Mouse (Mus musculus) urinary bladder, postnatal 4 days (tissue): Measurements from ENCODE around the gene Gm11562.
"Not testable (repeated sequence)": the region's sequence is repeated elsewhere in the genome, so short reads cannot be mapped to it uniquely, and the experiment has no call there.

Source experiments
- DNase-seq, 2 experiments: peaks; one replicate each; pipeline ENCODE4 v3.0.0; 2021 to 2022; ENCODE audit warnings: low spot score in 2 of 2

The Gm11562 gene

GRCm38 (mm10) chr11:99620335-99620734 lies at the start of gene Gm11562:
Gm11562 (minus strand) TSS chr11:99620435.
- DNase-seq = no peak

DNA sequence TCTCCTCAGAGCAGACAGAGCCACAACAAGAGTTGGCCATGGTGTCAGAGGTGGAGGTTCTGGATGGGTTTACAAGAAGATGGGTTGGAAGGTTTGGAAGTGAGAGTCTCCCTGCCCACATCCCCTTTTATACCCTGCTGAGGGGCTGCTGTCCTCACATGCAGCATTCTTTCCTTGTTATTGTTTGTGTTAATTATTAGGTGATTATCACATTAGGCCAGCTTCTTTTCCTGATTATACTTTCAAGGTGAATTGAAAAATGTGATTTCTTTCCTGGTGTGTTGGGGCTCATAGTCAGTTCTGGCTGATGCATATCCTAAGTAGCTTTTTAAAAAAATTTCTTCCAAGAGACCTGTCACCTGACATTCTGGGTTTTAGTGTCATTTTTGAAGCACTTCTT lies 45.6 kb upstream of the Gm11562 start, which contains the start of gene Krtap4-6:
Gene Krtap4-6, minus strand, starts transcription at position 101 of the 400 bp plus-strand sequence.
- no peak for DNase-seq

- DNase-seq = no peak
Measured at GRCm38 (mm10) chr11:99662802-99663201, 42.6 kb upstream of the Gm11562 start.

DNA sequence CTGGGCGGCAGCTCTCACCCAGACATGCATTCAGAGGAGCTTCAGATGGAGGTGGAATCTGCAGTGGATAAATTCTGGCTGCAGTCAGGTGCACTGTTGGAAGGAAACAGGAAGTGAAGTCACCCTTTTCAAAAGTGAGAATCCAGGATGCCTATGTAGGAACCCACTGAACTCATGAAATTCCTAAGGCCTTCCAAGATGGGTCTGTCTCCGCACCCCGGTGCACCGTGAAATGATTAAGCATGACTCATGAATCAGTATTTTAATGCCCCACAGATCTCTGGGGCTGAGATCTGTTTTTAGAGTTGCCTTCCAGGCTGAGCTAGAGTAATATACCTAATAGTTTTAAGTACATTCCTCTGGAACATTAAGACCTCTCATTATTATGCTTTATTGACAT lies 39.0 kb upstream of the Gm11562 start:
- no peak for DNase-seq

DNA sequence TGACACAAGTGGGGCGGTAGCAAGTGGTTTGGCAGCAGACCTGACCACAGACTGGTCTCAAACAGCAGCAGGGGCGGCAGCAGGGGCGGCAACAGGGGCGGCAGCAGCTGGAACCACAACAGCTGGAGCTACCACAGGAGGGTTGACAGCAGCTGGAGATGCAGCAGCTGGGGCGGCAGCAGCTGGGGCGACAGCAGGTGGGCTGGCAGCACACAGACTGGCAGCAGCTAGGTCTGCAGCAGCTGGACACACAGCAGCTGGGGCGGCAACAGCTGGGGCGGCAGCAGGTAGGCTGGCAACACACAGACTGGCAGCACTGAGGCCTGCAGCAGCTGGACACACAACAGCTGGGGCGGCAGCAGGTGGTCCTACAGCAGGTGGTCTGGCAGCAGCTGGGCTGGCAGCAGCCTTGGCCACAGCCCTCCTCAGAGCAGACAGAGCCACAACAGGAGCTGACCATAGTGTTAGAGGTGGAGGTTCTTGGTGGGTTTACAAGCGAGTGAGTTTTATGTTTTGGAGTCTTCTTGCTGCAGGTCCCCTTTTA lies 38.3 kb upstream of the Gm11562 start, which contains the start of gene Gm11563:
Gene Gm11563, minus strand, starts transcription at position 494 of the 544 bp plus-strand sequence.
- DNase-seq = not testable (repeated sequence)

DNA sequence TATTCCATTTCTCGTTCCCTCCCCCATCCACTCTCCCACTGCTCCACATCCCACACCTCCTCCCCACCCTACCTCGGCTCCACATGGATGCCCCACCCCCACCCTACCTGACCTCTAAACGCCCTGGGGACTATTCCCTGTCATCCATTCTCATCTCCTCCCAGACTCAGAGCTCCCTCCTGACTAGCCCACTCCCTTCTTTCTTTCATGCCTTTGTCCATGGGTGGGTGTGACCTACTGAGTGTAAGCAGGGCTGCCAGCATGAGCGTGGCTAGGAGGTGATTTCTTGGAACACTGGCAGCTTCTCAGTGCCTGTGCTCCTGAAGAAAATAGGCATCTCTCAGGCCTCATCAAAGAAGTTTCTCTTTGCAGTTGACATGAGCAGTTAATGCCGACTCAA lies 36.8 kb upstream of the Gm11562 start:
- DNase-seq = no peak

GRCm38 (mm10) chr11:99650136-99650535 lies 29.9 kb upstream of the Gm11562 start, which contains the start of gene Gm11555:
Gm11555 (minus strand) TSS chr11:99650236.
- no peak for DNase-seq

- no peak for DNase-seq
Measured at GRCm38 (mm10) chr11:99646444-99646843, 26.2 kb upstream of the Gm11562 start.

DNA sequence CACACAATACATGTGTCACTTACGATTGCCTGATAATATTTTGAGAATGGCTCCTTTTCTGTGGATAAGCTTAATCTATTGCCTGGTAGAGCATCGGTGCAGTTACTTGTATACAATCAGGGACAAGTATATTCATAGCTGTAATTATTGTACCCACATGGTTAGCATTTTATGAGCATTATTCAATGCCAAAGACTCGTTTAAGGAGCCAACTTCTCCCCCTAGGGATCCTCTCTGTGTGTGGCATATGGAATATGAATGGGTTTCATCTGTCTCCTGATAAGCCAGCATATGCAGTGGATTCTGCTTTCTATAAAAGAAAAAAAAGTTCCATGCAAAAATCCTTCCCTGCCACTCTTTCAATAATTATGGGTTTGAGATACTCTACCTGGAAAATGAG lies 24.1 kb upstream of the Gm11562 start:
- DNase-seq = no peak

DNA sequence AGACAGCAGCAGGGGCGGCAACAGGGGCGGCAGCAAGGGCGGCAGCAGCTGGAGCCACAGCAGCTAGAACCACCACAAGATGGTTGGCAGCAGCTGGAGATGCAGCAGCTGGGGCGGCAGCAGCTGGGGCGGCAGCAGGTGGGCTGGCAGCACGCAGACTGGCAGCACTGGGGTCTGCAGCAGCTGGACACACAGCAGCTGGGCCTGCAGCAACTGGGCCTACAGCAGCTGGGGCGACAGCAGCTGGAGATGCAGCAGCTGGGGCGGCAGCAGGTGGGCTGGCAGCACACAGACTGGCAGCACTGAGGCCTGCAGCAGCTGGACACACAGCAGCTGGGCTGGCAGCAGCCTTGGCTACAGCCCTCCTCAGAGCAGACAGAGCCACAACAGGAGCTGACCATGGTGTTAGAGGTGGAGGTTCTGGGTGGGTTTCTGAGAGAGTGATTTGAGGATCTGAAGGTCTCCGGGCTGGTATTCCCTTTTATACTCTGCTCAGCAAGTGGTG lies 23.5 kb upstream of the Gm11562 start, which contains the start of gene Krtap4-7:
Gene Krtap4-7, minus strand, starts transcription at position 455 of the 505 bp plus-strand sequence.
- not testable (repeated sequence) for DNase-seq

GRCm38 (mm10) chr11:99640926-99641325 lies 20.7 kb upstream of the Gm11562 start:
- no peak for DNase-seq

DNA sequence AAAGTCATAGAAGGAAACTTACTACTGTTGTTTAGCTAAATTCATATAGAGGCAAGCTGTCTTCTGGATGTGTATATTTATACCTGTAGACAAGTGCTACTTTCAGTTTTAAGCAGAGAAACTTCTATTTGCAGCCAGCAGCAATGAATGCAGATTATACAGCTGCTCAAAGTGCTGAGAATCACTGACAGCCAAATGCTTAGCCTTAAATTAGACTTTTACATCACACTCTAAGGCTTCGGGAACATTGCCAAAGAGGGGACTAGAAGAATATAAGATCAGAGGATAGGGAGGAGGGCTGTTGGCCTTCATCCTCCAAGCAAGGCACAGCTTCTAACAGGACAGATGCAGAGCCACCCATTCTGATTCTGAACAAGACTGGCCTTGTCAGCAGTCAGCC lies 16.9 kb upstream of the Gm11562 start:
- no peak for DNase-seq

- no peak for DNase-seq
Measured at GRCm38 (mm10) chr11:99634653-99635134, 14.5 kb upstream of the Gm11562 start, which contains the start of gene Krtap4-2. Krtap4-2 (minus strand) TSS chr11:99635084.

DNA sequence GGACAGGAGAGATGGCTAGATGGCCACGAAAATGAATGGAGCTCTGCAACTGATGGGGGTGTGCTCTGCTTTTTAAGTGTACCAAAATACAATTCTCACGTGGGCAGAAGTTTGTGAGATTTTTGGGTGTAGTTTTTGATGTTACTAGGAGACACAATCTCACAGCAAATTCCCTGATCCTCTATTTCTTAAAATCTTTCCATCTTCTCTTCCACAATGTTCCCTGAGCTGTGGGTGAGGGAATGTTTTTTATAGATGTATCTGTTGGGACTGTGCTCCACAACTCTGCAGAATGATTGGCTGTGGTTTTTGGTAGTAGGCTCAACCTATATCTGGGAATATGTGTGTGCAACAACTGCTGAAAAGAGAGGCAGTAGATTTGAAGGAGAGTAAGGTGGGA lies 13.1 kb upstream of the Gm11562 start:
- DNase-seq = no peak

- no peak for DNase-seq
Measured at GRCm38 (mm10) chr11:99630890-99631289, 10.7 kb upstream of the Gm11562 start.

- no peak for DNase-seq
Measured at GRCm38 (mm10) chr11:99628138-99628537, 7.9 kb upstream of the Gm11562 start, which contains the start of gene Krtap4-1. Krtap4-1 (minus strand) TSS chr11:99628238.

DNA sequence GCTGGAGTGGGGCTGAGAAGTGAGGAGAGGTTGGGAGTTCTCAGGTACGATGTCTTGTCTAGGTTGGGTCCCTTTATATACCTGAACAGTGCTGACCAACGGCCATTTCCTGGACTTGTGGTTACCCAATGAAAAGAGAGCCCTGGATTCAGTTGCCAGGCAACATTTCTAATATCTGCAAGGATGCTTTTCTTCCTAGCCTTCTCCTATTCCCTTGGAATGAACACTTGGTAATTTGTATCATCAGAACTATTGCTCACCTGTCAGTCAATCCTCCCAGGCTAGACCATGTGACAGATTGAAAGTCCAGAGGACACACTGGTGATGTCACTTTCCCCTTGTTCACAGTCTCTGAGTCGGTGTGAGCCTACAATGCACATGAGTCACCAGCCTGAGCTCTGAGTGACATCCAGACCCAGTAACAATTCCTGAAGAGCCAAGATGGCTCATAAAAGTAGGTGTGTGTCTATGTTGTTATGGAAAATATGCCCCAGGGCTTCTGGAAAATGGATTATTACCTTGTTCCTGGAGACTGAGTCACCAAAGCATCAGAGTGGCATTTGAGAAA lies 5.4 kb downstream of the Gm11562 start, which contains the start of gene Krtap2-4:
Gene Krtap2-4, minus strand, starts transcription at position 51 of the 568 bp plus-strand sequence.
- no peak for DNase-seq

DNA sequence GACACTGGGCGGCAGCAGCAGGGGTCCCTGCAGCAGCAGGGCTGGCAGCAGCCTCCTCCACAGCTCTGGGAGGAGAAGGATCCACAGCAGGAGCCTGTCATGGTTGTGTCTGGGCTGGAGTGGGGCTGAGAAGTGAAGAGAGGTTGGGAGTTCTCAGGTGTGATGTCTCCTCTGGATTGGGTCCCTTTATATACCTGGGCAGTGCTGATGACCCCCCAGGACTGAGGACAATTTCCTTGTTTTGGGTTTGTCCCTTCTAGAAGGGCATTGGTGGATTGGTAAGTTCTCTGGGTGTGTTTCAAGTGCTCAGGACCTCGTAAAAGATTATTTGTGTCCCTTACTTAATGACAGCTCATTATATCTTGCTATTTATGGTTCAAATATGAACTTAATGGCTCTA lies 10.1 kb downstream of the Gm11562 start, which contains the start of gene Gm11937:
Gene Gm11937, minus strand, starts transcription at position 101 of the 400 bp plus-strand sequence.
- not testable (repeated sequence) for DNase-seq

DNA sequence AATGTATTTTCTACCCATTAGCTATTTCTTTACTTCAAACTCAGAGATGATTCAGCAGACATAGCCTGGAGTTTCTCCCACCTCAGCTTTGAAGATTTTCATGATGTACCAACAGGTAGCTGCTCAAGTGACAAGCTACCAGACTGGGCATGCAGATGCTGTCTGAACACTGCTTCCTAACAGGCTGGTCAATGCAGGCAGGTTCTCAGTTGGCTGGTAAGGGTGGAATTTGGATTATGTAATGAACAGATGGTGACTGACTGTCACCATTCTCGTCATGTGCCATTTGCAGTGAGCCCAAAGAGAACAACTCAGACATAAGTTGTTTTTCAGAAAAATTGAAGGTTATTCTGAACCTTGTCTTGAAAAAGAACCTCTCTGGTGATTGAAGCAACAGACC lies 11.1 kb downstream of the Gm11562 start:
- no peak for DNase-seq

GRCm38 (mm10) chr11:99603208-99603607 lies 17.0 kb downstream of the Gm11562 start, which contains the start of gene Gm11938:
Gm11938 (minus strand) TSS chr11:99603308.
- DNase-seq = not testable (repeated sequence)

DNA sequence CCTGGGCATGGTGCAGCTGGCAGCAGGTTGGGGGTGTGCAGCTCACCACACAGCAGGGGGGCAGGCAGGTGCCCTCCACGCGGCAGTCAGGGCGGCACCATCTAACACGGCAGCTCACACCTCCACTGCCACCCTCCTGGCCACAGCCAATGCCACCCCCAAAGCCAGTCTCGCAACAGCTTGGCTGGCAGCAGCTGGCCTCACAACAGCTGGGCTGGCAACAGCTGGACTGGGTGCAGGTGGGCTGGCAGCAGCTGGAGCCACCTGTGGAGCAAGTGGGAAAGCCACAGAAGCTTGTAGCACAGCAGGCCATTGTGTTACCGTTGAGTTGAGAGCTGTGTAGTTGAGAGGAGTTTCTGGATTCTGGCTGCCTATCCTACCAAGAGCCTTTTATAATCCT lies 22.5 kb downstream of the Gm11562 start, which contains the start of gene Krtap9-3:
Gene Krtap9-3, minus strand, starts transcription at position 364 of the 400 bp plus-strand sequence.
- not testable (repeated sequence) for DNase-seq

DNA sequence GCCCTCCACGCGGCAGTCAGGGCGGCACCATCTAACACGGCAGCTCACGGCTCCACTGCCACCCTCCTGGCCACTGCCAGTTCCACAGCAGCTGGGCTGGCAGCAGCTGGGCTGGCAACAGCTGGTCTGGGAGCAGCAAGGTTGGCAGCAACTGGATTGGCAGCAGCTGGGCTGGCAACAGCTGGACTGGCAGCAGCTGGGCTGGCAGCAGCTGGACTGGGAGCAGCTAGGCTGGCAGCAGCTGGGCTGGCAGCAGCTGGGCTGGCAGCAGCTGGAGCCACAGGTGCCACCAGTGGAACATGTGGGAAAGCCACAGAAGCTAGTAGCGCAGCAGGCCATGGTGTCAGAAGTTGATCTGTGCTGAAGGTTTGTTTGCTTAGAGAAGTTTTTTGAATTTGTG lies 29.3 kb downstream of the Gm11562 start, which contains the start of gene Krtap1-3:
Gene Krtap1-3, minus strand, starts transcription at position 359 of the 400 bp plus-strand sequence.
- no peak for DNase-seq
